Mouse (Mus musculus): ENCODE results near the gene Ldlrad3.

The Ldlrad3 gene

GRCm38 (mm10) chr2:102073266-102074037, 112.7 kb downstream of the Ldlrad3 start:
- DNase-seq (ENCODE audit: low read depth), result no peak

- DNase-seq (ENCODE audit: low read depth), result no peak
Measured at GRCm38 (mm10) chr2:102072859-102073258, 113.3 kb downstream of the Ldlrad3 start.

- DNase-seq (ENCODE audit: low read depth), result no peak
Measured at GRCm38 (mm10) chr2:102071022-102071717, 115.0 kb downstream of the Ldlrad3 start.

GRCm38 (mm10) chr2:102064826-102065441, 121.3 kb downstream of the Ldlrad3 start:
- DNase-seq (ENCODE audit: low read depth), result no peak

GRCm38 (mm10) chr2:102063906-102064505, 122.2 kb downstream of the Ldlrad3 start:
- DNase-seq (ENCODE audit: low read depth), result no peak

- no peak for DNase-seq (ENCODE audit: low read depth)
Measured at GRCm38 (mm10) chr2:102062861-102063468, 123.2 kb downstream of the Ldlrad3 start.

- DNase-seq (ENCODE audit: low read depth), result no peak
Measured at GRCm38 (mm10) chr2:102061921-102062320, 124.3 kb downstream of the Ldlrad3 start.

GRCm38 (mm10) chr2:102057746-102058145, 128.4 kb downstream of the Ldlrad3 start:
- DNase-seq (ENCODE audit: low read depth), result no peak

- no peak for DNase-seq (ENCODE audit: low read depth)
Measured at GRCm38 (mm10) chr2:102057029-102057685, 129.0 kb downstream of the Ldlrad3 start.

- DNase-seq (ENCODE audit: low read depth), result no peak
Measured at GRCm38 (mm10) chr2:102056144-102056543, 130.0 kb downstream of the Ldlrad3 start.

GRCm38 (mm10) chr2:102052951-102053660, 133.1 kb downstream of the Ldlrad3 start:
- no peak for DNase-seq (ENCODE audit: low read depth)

- no peak for DNase-seq (ENCODE audit: low read depth)
Measured at GRCm38 (mm10) chr2:102052353-102052752, 133.8 kb downstream of the Ldlrad3 start.

- no peak for DNase-seq (ENCODE audit: low read depth)
Measured at GRCm38 (mm10) chr2:102049866-102050550, 136.2 kb downstream of the Ldlrad3 start.

GRCm38 (mm10) chr2:102048296-102049175, 137.6 kb downstream of the Ldlrad3 start:
- DNase-seq (ENCODE audit: low read depth), result no peak

- DNase-seq (ENCODE audit: low read depth), result no peak
Measured at GRCm38 (mm10) chr2:102046481-102046880, 139.7 kb downstream of the Ldlrad3 start.

- no peak for DNase-seq (ENCODE audit: low read depth)
Measured at GRCm38 (mm10) chr2:102040456-102040855, 145.7 kb downstream of the Ldlrad3 start.

GRCm38 (mm10) chr2:102040011-102040410, 146.2 kb downstream of the Ldlrad3 start:
- DNase-seq (ENCODE audit: low read depth), result no peak

- no peak for DNase-seq (ENCODE audit: low read depth)
Measured at GRCm38 (mm10) chr2:102038895-102039667, 147.1 kb downstream of the Ldlrad3 start.
